Mouse (Mus musculus): ENCODE measurements around the gene Tceal9. TPM values are rescaled to one million over a fixed set of nuclear protein-coding genes. Genes with fewer than 3 reads are reported as not detected.
"Not testable (repeated sequence)": the region's sequence is repeated elsewhere in the genome, so short reads cannot be mapped to it uniquely, and the experiment has no call there.

The Tceal9 gene
- polyA plus RNA-seq, 1 experiment from 2014 or later, result 641 TPM

DNA sequence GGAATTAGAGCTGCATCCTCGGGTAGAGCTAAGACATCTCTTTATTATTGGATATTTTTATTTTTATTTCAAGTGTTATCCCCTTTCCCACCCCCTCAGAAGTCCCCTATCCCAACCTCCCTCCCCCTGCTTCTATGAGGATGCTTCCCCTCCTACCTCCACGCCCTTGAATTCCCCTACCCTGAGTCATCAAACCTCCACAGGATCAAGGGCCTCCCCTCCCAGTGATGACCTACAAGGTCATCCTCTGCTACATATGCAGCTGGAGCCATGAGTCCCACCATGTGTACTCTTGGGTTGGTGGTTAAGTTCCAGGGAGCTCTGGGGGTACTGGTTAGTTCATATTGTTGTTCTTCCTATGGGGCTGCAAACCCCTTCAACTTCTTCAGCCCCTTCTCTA, 31.5 kb upstream of the Tceal9 start:
- no peak overlapping the region for H3K4me3 ChIP-seq (ENCODE audit: low read depth, low read length)
- no peaks in the 10 kb centered on the region for H3K9me3 ChIP-seq (ENCODE audit: control insufficient read depth)
- no peak overlapping the region for H3K4me2 ChIP-seq (replicated peaks; ENCODE audit: low read depth)
- TF ChIP-seq CTCF (IDR thresholded peaks at IDR 0.05; ENCODE audit: low read depth), result no peak
- no peaks in the 10 kb centered on the region for H3K27me3 ChIP-seq (replicated peaks; ENCODE audit: control insufficient read depth, insufficient read depth, low read length)
- ATAC-seq, result no peak
- no peaks in the 10 kb centered on the region for H3K4me1 ChIP-seq (replicated peaks; ENCODE audit: control insufficient read depth, insufficient read depth, low read length)
- H3K27ac ChIP-seq (ENCODE audit: low read depth, low read length), result no peak overlapping the region
- WGBS, result 40% methylated on average over 2 of the region's 2 CpGs
- H3K36me3 ChIP-seq (ENCODE audit: control insufficient read depth, insufficient read depth), result no peaks in the 10 kb centered on the region
- H3K9ac ChIP-seq (ENCODE audit: low read depth, low read length), result no peak overlapping the region

DNA sequence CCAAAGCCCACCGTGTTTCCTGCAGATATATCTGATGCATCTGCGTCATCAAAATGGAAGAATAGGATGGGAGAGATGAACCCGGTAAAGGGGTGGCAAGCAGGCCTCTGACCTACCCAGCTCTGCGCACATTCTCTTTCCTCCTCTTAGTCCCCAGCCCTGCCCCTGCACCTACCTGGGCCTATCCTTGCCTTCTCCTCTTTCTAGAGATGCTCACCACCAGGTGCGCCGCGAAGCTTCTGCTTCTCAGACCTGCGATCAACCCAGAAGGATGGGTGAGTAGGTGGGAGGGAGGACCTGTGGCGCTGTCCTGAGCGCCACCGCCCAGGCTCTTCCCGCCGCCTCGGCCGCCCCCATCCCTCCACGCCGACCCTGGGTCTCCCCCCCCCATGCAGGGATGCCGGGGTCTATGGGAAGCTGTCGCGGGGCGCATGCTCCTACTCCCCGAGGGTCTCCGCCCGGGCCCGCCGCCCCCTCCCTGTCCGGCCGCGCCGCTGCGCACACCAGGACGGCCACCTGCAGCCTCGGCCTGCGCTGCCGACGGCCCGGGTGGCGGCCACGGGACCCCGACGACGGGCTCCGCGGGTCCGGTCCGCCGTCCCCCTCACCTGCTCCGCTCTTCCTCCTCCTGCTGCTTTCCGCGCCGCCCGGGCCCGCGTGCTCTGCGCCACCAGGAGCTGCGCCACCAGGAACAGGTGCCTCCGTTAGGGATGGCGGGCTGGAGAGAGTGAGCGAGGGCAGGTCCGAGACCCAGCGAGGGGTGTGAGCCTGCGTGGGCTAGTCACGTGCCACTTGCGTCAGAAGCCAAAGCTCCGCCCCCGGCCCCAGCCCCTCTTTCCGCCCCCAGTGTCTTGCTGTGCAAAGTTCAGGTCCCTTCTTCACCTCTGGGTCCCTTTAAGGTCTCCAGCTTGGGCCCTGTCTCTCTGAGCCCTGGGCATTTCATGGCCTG, 29.9 kb upstream of the Tceal9 start, which contains the start of the genes Tceal7 and Bex1:
TSS of gene Tceal7 (plus strand) at position 51 of the 949 bp plus-strand sequence.
TSS of gene Bex1 (minus strand) at position 785 of the 949 bp plus-strand sequence.
- peak; percentile 60 for ATAC-seq

DNA sequence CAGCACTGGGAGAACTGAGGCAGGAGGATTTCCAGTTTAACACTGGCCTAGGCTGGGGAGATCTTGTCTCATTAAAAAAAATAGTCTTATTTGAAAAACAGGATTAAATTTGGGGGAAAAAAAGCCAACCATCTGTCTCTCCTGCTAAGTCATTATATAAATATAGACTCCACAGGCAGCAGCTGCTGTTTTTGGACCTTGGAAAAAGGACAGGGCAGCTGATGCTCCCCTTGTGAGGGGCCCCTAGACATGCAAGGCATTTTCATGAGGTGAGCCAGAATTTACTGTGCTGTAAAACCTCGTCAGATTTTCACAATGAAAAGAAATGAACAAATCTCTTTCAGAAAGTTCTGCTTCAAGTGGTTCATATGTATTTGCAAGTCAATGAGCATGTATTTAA, 28.6 kb upstream of the Tceal9 start:
- Histone ChIP-seq H3K4me2 (replicated peaks; ENCODE audit: low read depth) (no peak overlapping the region), H3K9me3 (ENCODE audit: control insufficient read depth) (no peaks in the 10 kb centered on the region), H3K27me3 (replicated peaks; ENCODE audit: control insufficient read depth, insufficient read depth, low read length) (no peaks in the 10 kb centered on the region), H3K36me3 (ENCODE audit: control insufficient read depth, insufficient read depth) (no peaks in the 10 kb centered on the region), H3K4me3 (ENCODE audit: low read depth, low read length) (no peak overlapping the region), H3K27ac (ENCODE audit: low read depth, low read length) (no peak overlapping the region), H3K4me1 (replicated peaks; ENCODE audit: control insufficient read depth, insufficient read depth, low read length) (no peaks in the 10 kb centered on the region), H3K9ac (ENCODE audit: low read depth, low read length) (no peak overlapping the region)
- WGBS, result 41% methylated on average over 1 of the region's 1 CpGs
- ATAC-seq, result no peak
- TF ChIP-seq CTCF (IDR thresholded peaks at IDR 0.05; ENCODE audit: low read depth), result no peak

More for the DNA sequence above, 29.9 kb upstream of the Tceal9 start, which contains the start of the genes Tceal7 and Bex1:
- not testable (repeated sequence) for H3K27me3 ChIP-seq (replicated peaks; ENCODE audit: control insufficient read depth, insufficient read depth, low read length); H3K4me1 ChIP-seq (replicated peaks; ENCODE audit: control insufficient read depth, insufficient read depth, low read length); H3K9me3 ChIP-seq (ENCODE audit: control insufficient read depth); H3K4me3 ChIP-seq (ENCODE audit: low read depth, low read length); H3K27ac ChIP-seq (ENCODE audit: low read depth, low read length); H3K36me3 ChIP-seq (ENCODE audit: control insufficient read depth, insufficient read depth); H3K9ac ChIP-seq (ENCODE audit: low read depth, low read length)
- 37% methylated on average over 10 of the region's 67 CpGs for WGBS
- peak within 1 kb of the TSS; percentile 56 for H3K4me2 ChIP-seq (replicated peaks; ENCODE audit: low read depth)

DNA sequence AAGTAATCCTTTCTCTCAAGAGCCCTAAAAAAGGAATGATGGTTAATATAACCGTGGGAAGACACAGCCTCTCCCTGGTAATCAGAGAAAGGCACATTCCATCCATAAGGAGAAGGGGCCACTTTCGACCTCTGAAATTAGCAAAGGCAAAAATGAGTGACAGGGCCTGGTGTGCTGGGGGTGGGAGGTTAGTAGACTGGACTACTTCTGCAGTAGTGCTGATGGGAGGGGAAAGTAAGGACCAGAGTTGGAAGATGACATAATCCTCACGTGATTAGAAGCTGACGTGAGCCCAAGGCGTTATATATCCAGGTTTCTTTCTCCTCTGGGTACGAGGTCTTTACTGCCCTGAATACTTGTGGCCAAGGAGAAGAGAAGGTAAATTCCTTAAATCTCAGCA, 21.2 kb upstream of the Tceal9 start:
- Histone ChIP-seq H3K9me3 (ENCODE audit: control insufficient read depth) (no peaks in the 10 kb centered on the region), H3K4me1 (replicated peaks; ENCODE audit: control insufficient read depth, insufficient read depth, low read length) (no peaks in the 10 kb centered on the region), H3K4me2 (replicated peaks; ENCODE audit: low read depth) (no peak overlapping the region), H3K27me3 (replicated peaks; ENCODE audit: control insufficient read depth, insufficient read depth, low read length) (no peaks in the 10 kb centered on the region), H3K4me3 (ENCODE audit: low read depth, low read length) (no peak overlapping the region), H3K36me3 (ENCODE audit: control insufficient read depth, insufficient read depth) (no peaks in the 10 kb centered on the region), H3K9ac (ENCODE audit: low read depth, low read length) (no peak overlapping the region), H3K27ac (ENCODE audit: low read depth, low read length) (no peak overlapping the region)
- 65% methylated on average over 6 of the region's 6 CpGs for WGBS
- ATAC-seq, result no peak
- TF ChIP-seq CTCF (IDR thresholded peaks at IDR 0.05; ENCODE audit: low read depth), result no peak

DNA sequence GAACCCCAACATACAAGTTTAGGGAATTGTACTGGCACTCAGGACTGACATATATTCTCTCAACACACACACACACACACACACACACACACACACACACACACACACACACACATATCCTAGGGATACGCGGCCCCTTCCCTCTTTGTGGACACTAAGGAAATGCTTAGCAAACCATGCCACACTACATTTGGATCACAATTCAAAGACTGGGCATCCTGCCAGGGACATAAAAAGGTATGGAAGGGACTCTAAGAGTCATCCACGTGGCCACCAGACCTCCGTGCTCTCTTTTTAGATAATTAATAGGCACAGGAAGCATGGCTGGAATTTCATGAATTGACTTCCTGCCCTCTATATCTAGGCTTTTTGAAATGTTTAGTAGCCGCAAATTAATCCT, 17.1 kb upstream of the Tceal9 start:
- H3K4me1 ChIP-seq (replicated peaks; ENCODE audit: control insufficient read depth, insufficient read depth, low read length), result no peaks in the 10 kb centered on the region
- WGBS, result 35% methylated on average over 5 of the region's 5 CpGs
- H3K4me3 ChIP-seq (ENCODE audit: low read depth, low read length), result no peak overlapping the region
- no peak overlapping the region for H3K4me2 ChIP-seq (replicated peaks; ENCODE audit: low read depth)
- H3K36me3 ChIP-seq (ENCODE audit: control insufficient read depth, insufficient read depth), result no peaks in the 10 kb centered on the region
- ATAC-seq, result no peak
- no peak overlapping the region for H3K27ac ChIP-seq (ENCODE audit: low read depth, low read length)
- TF ChIP-seq CTCF (IDR thresholded peaks at IDR 0.05; ENCODE audit: low read depth), result no peak
- no peak overlapping the region for H3K9ac ChIP-seq (ENCODE audit: low read depth, low read length)
- no peaks in the 10 kb centered on the region for H3K9me3 ChIP-seq (ENCODE audit: control insufficient read depth)
- H3K27me3 ChIP-seq (replicated peaks; ENCODE audit: control insufficient read depth, insufficient read depth, low read length), result no peaks in the 10 kb centered on the region

DNA sequence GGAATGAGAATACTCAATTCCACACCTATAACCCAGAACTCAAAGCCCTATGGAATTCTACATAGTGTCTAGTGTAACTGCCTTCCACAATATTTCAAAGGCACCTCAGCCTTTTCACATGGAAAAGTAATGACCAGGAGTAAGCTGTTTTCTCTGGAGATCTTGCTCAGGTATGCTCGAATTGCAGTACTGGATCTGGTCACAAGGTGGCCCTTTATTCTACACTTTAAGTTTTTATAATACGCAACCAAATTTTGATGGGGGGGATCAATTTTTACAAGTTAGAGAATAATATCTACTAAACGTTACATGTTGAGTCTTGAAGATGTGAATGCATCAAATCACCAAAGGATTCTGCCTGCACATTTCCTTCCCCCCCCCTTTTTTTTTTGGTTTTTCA, 6.8 kb upstream of the Tceal9 start:
- H3K9ac ChIP-seq (ENCODE audit: low read depth, low read length), result no peak overlapping the region
- H3K9me3 ChIP-seq (ENCODE audit: control insufficient read depth), result no peaks in the 10 kb centered on the region
- peak; percentile 60 for TF ChIP-seq CTCF (IDR thresholded peaks at IDR 0.05; ENCODE audit: low read depth)
- H3K4me1 ChIP-seq (replicated peaks; ENCODE audit: control insufficient read depth, insufficient read depth, low read length), result no peaks in the 10 kb centered on the region
- H3K36me3 ChIP-seq (ENCODE audit: control insufficient read depth, insufficient read depth), result no peaks in the 10 kb centered on the region
- no peak overlapping the region for H3K27ac ChIP-seq (ENCODE audit: low read depth, low read length)
- ATAC-seq, result no peak
- 58% methylated on average over 3 of the region's 3 CpGs for WGBS
- H3K27me3 ChIP-seq (replicated peaks; ENCODE audit: control insufficient read depth, insufficient read depth, low read length), result no peaks in the 10 kb centered on the region
- no peak overlapping the region for H3K4me3 ChIP-seq (ENCODE audit: low read depth, low read length)
- no peak overlapping the region for H3K4me2 ChIP-seq (replicated peaks; ENCODE audit: low read depth)
